Mouse (Mus musculus): ENCODE data around the gene Mrps35.

Mrps35 gene

GRCm38 (mm10) chr6:147042291-147043290, at the start of gene Mrps35:
Gene Mrps35, plus strand, starts transcription at chr6:147042764.
- DNase-seq (ENCODE audit: low spot score), result peak; percentile 87

DNA sequence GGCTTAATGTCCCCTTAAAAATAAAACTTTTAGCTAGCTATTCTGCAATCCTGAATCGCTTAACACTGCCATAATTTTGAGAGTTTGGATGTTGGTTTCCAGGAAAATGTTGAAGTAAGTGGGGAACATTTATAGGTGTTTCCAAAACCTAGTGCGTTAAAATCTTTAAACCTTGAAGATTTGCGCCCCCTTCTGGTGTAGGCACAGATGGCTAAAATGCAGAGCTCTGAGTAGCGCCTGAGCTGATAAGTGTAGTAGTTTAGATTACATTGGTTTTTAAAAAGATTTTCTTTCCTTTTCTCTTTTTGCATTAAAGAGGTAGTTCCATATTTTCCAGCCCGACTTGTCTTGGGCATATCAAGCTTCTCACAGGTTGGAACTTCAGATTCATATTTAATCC, 48.3 kb upstream of the Mrps35 start:
- peak; percentile 69 for DNase-seq (ENCODE audit: low spot score)

DNA sequence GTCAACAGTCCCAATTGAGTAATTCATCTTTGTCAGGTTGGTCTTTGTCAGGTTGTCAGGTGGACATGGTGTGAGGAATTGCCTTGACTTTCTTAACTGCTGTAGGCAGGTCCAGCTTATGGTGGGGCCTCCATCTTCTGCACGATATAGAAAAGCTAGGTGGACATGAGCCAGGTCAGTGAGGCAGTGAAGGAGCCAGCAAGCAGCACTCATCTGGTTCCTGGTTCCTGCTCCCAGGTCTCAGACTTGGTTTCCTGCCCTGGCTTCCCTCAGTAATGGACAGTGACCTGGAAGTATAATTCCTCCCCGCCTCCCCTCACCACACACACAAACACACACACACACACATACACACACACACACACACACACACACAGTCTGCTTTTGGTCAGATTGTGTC, 47.2 kb upstream of the Mrps35 start:
- DNase-seq (ENCODE audit: low spot score), result no peak

DNA sequence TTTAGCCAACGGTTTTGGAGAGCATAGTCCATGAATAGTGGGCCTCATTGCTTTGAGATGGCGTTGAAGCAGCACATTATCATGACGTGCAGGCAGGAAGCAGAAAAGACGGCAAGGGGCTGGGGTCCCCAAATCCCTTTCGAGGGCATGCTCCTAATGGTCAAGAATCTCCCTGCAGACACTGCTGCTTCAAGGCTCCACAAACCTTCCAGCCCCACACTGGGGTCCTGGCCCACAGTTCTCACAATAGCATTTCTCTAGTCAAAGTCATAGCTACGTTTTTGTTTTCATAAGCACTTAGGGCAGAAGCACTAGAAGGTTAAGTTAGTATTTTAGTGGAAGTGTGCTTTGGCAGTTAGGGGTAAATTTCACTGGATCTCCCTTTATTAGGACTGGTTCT, 46.7 kb upstream of the Mrps35 start:
- DNase-seq (ENCODE audit: low spot score), result no peak

- DNase-seq (ENCODE audit: low spot score), result no peak
Observed at GRCm38 (mm10) chr6:146997006-146997405, 45.6 kb upstream of the Mrps35 start.

DNA sequence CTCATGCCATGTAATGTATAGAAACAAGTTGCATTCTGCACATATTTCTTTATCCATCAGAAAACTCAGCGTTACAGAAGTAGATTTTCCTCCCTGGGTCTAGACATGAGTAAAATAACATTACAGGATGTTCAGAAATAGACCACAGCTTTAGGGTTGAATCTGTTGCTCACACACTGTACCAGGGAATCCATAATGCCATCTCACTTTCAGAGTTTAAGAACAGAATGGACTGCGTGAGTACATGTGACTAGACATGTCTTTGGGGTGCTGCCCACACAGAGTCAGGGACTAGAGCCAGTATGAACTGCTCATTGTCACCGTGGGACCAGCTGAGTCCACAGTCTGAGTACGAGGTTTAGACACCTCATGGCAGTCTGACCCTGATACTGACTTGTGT, 43.9 kb upstream of the Mrps35 start:
- DNase-seq (ENCODE audit: low spot score), result no peak

DNA sequence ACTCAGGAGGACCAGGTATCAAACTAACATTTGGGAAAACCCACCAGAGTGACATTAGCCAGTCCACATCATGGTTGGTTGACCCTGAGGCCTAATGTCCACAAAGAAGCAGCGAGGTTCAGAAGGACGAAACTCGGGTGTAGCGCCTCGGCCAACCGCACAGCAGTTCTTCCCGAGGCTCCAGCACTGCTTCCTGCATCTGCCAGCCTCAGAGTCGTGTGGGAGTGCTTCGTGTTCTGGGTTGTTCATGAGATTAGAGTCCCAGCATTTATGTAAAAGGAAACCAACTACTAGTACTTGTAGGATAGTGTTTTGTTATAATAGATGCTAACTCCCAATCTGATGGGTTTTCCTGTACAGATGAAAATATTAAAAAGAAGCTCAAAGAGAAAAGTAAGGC, 43.3 kb upstream of the Mrps35 start:
- DNase-seq (ENCODE audit: low spot score), result no peak

- DNase-seq (ENCODE audit: low spot score), result no peak
Observed at GRCm38 (mm10) chr6:146999755-147000154, 42.8 kb upstream of the Mrps35 start.

DNA sequence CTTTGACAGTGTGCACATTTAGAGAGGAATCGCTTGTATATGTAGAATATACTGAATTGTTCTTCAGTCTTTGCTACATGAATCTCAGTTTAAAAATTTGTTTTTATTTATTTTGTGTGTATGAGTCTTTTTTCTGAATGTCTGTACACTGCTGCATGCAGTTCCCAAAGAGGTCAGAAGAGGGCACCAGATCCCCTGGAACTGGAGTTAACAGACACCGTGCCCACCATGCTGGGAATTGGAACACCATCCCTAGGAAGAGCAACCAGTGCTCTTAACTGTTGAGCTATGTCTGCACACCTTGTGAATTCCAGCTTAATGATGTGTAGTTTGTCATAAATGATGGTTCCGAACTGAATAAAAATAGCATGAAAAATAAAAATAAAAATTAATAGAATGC, 34.4 kb upstream of the Mrps35 start:
- DNase-seq (ENCODE audit: low spot score), result no peak

DNA sequence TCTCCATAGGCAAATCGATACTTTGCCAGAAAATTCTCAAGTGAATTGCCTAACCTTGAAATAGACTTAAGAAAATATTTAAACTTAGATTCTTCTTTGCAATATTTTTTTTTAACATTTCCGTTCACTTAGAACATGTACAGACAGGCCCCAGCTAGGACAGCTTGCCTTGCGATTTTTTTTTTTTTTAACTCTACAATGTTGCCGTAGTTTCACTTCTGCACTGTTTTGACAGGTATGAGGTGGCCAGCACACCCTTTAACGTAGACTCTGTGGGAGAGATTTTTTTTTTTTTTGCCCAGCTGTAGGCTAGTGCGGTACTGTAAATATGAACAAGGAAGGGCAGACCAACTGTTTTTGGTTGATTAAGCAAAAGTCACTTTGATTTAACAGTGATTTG, 32.2 kb upstream of the Mrps35 start:
- no peak for DNase-seq (ENCODE audit: low spot score)

DNA sequence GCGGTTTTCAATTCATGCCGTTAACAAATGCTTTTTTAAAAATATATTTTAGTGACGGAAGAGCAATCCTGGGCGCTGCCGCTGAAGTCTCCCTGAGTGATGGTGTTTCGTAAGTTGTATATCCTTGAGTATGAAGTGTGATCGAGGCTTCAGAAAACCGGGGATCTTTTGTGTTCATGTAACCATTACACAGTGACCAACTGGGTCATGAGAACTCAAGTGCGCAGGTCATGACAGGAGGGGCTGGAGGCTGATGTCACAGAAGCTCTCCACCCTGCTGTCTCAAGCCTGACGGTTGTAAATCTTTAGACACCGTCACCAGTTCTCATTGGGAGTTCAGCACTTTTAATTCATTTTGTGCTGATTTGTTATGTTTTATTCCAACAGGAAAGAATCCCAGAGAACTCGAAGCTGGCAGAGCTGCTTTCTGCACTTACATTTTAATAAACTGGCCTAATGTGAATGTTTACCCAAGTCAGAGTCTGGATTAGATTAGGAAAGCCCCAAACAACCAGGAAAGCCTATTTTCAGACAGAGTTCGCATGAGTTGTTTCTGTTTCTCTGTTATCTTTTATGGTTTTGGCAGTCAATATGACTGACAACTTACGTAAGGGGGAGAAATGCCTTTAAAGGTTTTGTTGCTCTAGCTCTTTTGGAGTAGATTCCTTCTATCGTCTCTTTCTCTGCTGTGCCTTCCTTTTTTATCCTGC, 31.6 kb upstream of the Mrps35 start:
- DNase-seq (ENCODE audit: low spot score), result no peak

DNA sequence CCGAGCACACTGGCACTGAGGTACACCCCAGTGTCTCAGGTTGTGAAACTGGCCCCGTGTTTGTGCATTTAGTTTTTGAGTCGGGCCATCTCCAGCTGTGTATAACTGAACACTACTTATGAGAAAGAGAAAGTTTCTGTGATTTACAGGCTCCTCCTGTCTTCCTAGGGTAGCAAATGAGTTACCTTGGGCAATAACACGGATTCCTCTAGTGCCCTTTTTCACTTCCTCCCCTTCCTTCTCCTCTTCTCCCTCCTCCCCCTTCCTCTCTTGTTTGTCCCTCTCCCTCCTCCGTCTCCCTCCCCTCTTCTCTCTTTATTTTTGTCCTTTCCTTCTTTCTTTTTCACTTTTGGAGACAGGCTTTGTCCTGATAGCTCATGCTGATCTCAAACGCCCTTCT, 31.0 kb upstream of the Mrps35 start:
- DNase-seq (ENCODE audit: low spot score), result no peak

- peak; percentile 48 for DNase-seq (ENCODE audit: low spot score)
Observed at GRCm38 (mm10) chr6:147011977-147012376, 30.6 kb upstream of the Mrps35 start.

- DNase-seq (ENCODE audit: low spot score), result no peak
Observed at GRCm38 (mm10) chr6:147013546-147013945, 29.0 kb upstream of the Mrps35 start.

GRCm38 (mm10) chr6:147017906-147018305, 24.7 kb upstream of the Mrps35 start:
- no peak for DNase-seq (ENCODE audit: low spot score)

- no peak for DNase-seq (ENCODE audit: low spot score)
Observed at GRCm38 (mm10) chr6:147018364-147018763, 24.2 kb upstream of the Mrps35 start.

DNA sequence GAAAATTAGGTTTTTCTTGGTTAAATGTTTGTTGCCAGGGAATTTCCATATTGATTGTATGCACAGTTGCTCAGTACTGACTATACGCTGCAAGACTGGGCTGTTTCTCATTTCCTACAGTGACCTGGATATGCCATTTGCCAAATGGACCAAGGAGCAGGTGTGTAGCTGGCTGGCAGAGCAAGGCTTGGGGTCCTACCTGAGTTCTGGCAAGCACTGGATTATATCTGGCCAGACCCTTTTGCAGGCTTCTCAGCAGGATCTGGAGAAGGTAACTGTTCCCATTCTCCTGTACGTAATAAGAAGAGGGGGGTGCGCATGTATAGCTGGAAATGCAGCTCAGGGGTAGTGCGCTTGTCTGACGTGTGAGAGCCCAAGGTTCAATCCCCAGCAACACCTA, 21.4 kb upstream of the Mrps35 start:
- DNase-seq (ENCODE audit: low spot score), result no peak

- no peak for DNase-seq (ENCODE audit: low spot score)
Observed at GRCm38 (mm10) chr6:147022375-147023132, 20.0 kb upstream of the Mrps35 start.

GRCm38 (mm10) chr6:147023133-147023395, 19.5 kb upstream of the Mrps35 start:
- DNase-seq (ENCODE audit: low spot score), result no peak

DNA sequence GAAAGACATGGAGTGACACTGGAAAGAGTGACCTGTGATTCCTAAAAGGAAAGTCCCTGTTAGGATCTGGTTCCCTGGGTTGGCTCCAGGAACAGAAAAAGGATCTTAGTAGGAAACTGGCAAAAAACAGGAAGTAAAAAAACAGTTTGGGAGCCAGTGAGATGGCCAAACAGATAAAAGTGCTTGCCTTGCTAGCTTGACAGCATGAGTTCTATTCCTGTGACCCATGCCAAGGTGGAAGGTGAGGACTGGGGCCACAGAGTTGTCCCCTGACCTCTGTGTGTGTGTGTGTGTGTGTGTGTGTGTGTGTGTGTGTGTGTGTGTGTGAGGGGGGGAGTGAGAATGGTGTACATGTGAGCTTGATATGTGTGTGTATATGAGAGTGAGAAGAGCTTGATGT, 19.0 kb upstream of the Mrps35 start:
- no peak for DNase-seq (ENCODE audit: low spot score)

DNA sequence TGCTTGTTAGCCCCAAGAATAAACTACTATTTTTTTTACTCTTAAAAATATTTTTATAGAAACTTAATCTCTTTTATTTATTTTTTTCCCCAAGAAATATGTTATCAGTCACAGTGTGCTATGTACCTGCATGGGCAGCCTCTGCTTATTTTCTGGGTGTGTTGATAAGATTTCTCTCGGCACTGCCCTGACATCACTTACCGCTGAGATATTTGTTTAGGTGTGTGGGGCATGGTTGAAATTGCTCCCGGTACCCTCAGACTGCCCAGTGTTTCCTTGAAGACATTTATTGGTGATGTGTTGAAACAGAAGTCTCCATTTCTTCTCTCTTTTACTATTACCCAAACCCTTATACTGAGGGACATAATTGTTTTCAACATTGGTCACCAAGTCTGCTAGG, 17.8 kb upstream of the Mrps35 start:
- DNase-seq (ENCODE audit: low spot score), result no peak

DNA sequence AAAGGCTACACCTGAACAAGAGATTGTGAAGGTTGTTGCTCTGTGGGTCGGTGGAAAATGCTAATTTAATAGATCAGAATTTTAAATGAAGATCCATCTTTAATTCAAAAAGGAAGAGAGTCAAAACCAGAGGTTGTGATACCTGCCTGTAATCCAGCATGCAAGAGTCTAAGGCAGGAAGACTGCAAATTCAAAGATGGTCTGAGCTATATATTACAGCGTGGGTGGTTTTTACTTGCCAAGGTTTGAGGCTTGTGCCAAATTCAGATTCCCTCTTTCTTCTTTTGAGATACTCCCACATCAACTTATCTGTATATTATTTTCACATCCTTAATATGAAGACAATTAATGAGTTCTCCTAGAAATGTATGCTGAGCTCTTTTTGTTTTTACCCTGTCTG, 14.2 kb upstream of the Mrps35 start:
- no peak for DNase-seq (ENCODE audit: low spot score)

GRCm38 (mm10) chr6:147029591-147029990, 13.0 kb upstream of the Mrps35 start:
- no peak for DNase-seq (ENCODE audit: low spot score)

Data from lung, postnatal 25 days (tissue).